Mouse (Mus musculus) lung, postnatal 0 days (tissue): ENCODE results near the gene Fdx1l. TPM values are rescaled to one million over a fixed set of nuclear protein-coding genes. Genes with fewer than 3 reads are reported as not detected.
A peak's percentile ranks its signal among the peaks of the same experiment; 100 is the strongest.

Source experiments
- ATAC-seq: fragments of 200-750 bp; cut with Nextera tagmentation; 2 replicates; pipeline ENCODE4 v1.8.0; 2017; ENCODE audit warnings: moderate library complexity
- DNase-seq: peaks from one replicate; pipeline ENCODE4 v3.0.0-alpha.2; 2016; ENCODE audit warnings: low spot score
- H3K27ac ChIP-seq: fragments of 300-500 bp; sonication (generic); 2 replicates; pipeline ENCODE4 v1.5.1; 2014; ENCODE audit warnings: antibody characterized with exemption, mild to moderate bottlenecking, low read length, mixed read lengths
- H3K27me3 ChIP-seq: fragments of 300-500 bp; sonication (generic); replicated peaks from 2 replicates; pipeline ENCODE4 v1.6.1; 2014; ENCODE audit warnings: low read length, mixed read lengths; ENCODE audit not compliant: insufficient read depth
- H3K36me3 ChIP-seq: fragments of 300-500 bp; sonication (generic); 2 replicates; pipeline ENCODE4 v1.6.1; 2014; ENCODE audit warnings: low read length, mixed read lengths; ENCODE audit not compliant: insufficient read depth
- H3K4me1 ChIP-seq: fragments of 300-500 bp; sonication (generic); 2 replicates; pipeline ENCODE4 v1.6.1; 2014; ENCODE audit warnings: antibody characterized with exemption, low read depth, low read length, mixed read lengths; ENCODE audit not compliant: insufficient read depth
- H3K4me2 ChIP-seq: fragments of 300-500 bp; sonication (generic); replicated peaks from 2 replicates; pipeline ENCODE4 v1.6.1; 2014; ENCODE audit warnings: low read depth, mild to moderate bottlenecking, low read length, moderate library complexity, mixed read lengths
- H3K4me3 ChIP-seq: fragments of 300-500 bp; sonication (generic); 2 replicates; pipeline ENCODE4 v1.5.1; 2014; ENCODE audit warnings: low read depth, low read length
- H3K9ac ChIP-seq: fragments of 300-500 bp; sonication (generic); replicated peaks from 2 replicates; pipeline ENCODE4 v1.6.1; 2014; ENCODE audit warnings: low read depth, mild to moderate bottlenecking
- H3K9me3 ChIP-seq: fragments of 300-500 bp; sonication (generic); 2 replicates; pipeline ENCODE4 v1.6.1; 2016; ENCODE audit warnings: low read length, mixed read lengths
- CTCF ChIP-seq: IDR thresholded peaks from 2 replicates; pipeline ENCODE4 v1.5.1; 2016; ENCODE audit warnings: antibody characterized with exemption, mild to moderate bottlenecking
- EP300 ChIP-seq: IDR thresholded peaks from 2 replicates; pipeline ENCODE4 v1.6.1; 2016; ENCODE audit warnings: antibody characterized with exemption, mild to moderate bottlenecking, control low read depth
- WGBS: fragments of 180-500 bp; shearing (Covaris S2); extraction: QIAGEN DNeasy Blood & Tissue Kit; methylation state at CpG from one replicate; pipeline ENCODE4 v1.1.7; 2014; 5-methylcytosine and 5-hydroxymethylcytosine counted together
- microRNA counts: library from miRNA; unstranded; fragments of <30 nt; microRNA quantifications from one replicate; lab custom pipeline; 2015
- microRNA-seq: library from miRNA; unstranded; fragments of <30 nt; microRNA quantifications from one replicate; pipeline ENCODE4, GENCODE M21; 2016
- polyA plus RNA-seq: library from polyadenylated mRNA; unstranded; fragments of >200 nt; fragmentation: Nextera tagmentation; extraction: Ambion mirVana; gene quantifications from 2 replicates; pipeline ENCODE4 v1.2.1, GENCODE M21; 2015

The Fdx1l gene
- polyA plus RNA-seq, 1 experiment from 2014 or later = 40.9 TPM

- H3K9ac ChIP-seq = no peak overlapping the region
- H3K36me3 ChIP-seq = 0 out of 2 replicates have a peak, but pooled peaks cover 8% of the 10 kb centered on the region
- H3K4me3 ChIP-seq = no peak overlapping the region
- H3K9me3 ChIP-seq = no peaks in the 10 kb centered on the region
- no peak overlapping the region for H3K4me2 ChIP-seq
- peak overlapping the region; percentile 87 for H3K27ac ChIP-seq
- H3K4me1 ChIP-seq = peaks cover 10% of the 10 kb centered on the region
- WGBS = 61% methylated on average over 3 of the region's 3 CpGs
- H3K27me3 ChIP-seq = no peaks in the 10 kb centered on the region
- TF ChIP-seq CTCF = no peak
- peak; percentile 90 for TF ChIP-seq EP300
- ATAC-seq (peak; percentile 30; the same call in 1 of the 2 replicates), DNase-seq (peak; percentile 64)
Observed at GRCm38 (mm10) chr9:21021363-21021762, 52.1 kb downstream of the Fdx1l start.

DNA sequence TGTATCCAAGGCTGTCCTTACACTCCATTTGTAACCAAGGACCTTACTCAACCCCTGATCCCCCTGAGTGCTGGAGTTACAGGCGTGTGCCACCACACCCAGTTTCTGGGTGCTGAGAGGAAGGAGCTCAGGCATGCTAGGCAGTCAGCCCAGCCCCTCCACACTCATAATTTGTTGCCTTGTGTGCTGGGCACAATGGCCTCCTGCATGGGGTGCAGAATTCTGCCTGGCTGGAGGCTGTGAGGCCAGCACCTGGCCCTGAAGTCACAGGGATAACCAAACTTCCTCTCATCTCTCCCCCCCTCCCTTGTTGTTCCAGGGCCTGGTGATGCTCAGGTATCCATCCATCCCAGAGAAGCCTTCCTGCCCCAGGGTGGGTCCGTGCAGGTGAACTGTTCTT is 54.8 kb downstream of the Fdx1l start:
- Histone ChIP-seq H3K9me3 (no peaks in the 10 kb centered on the region), H3K4me3 (no peak overlapping the region), H3K36me3 (0 out of 2 replicates have a peak, but pooled peaks cover 8% of the 10 kb centered on the region), H3K27me3 (no peaks in the 10 kb centered on the region), H3K27ac (0 out of 2 replicates have a peak overlapping the region, but pooled peaks have one; percentile 20), H3K4me1 (peaks cover 23% of the 10 kb centered on the region), H3K9ac (no peak overlapping the region), H3K4me2 (peak overlapping the region; percentile 17; the same call in 1 of the 2 replicates)
- ATAC-seq = 0 out of 2 replicates have a peak, but pooled peaks have one; percentile 12
- TF ChIP-seq CTCF = no peak
- 48% methylated on average over 2 of the region's 2 CpGs for WGBS
- DNase-seq = no peak

MicroRNAs within 50 kb of the gene (microRNA counts, 519-probe panel; counts per million panel counts)
- not detected for microRNA mmu-miR-1900 (lab: Ali Mortazavi, UCI)

Small RNA genes within 50 kb of the gene (microRNA-seq; reads per million reads assigned to microRNA genes)
- gene Mir1900 (not detected), gene Mir7082 (not detected)

Other genes with a start within 250 kb of the Fdx1l start
- 9.3 and 12.3 TPM in 2 replicates for gene A230050P20Rik, start 205.0 kb downstream of the Fdx1l start, polyA plus RNA-seq
- 3.2 and 3.3 TPM in 2 replicates for gene Angptl6, start 193.9 kb downstream of the Fdx1l start, polyA plus RNA-seq
- 20.9 and 22.1 TPM in 2 replicates for gene Ppan, start 185.4 kb downstream of the Fdx1l start, polyA plus RNA-seq
- 174 and 177 TPM in 2 replicates for gene Eif3g, start 175.0 kb downstream of the Fdx1l start, polyA plus RNA-seq
- gene Dnmt1, start 113.7 kb downstream of the Fdx1l start, polyA plus RNA-seq = 14.5 and 15.5 TPM in 2 replicates
- gene S1pr2, start 96.8 kb downstream of the Fdx1l start, polyA plus RNA-seq = 60.8 and 62.3 TPM in 2 replicates
- gene Mrpl4, start 70.9 kb downstream of the Fdx1l start, polyA plus RNA-seq = 112 and 125 TPM in 2 replicates
- gene Icam1, start 57.6 kb downstream of the Fdx1l start, polyA plus RNA-seq = 236 and 352 TPM in 2 replicates
- 3.3 and 3.8 TPM in 2 replicates for gene Icam4, start 44.2 kb downstream of the Fdx1l start, polyA plus RNA-seq
- 0.18 and 0.27 TPM in 2 replicates for gene Icam5, start 41.5 kb downstream of the Fdx1l start, polyA plus RNA-seq
- 0.51 TPM in 1 of 2 replicates, not detected in the other for gene Zglp1, start 6.5 kb downstream of the Fdx1l start, polyA plus RNA-seq
- gene Gm49373, start 518 bp downstream of the Fdx1l start, polyA plus RNA-seq = 0.11 TPM in 1 of 2 replicates, not detected in the other
- gene Gm38431, start 18.4 kb upstream of the Fdx1l start, polyA plus RNA-seq = 0.60 and 0.69 TPM in 2 replicates
- gene Raver1, start 18.4 kb upstream of the Fdx1l start, polyA plus RNA-seq = 15.3 and 16.8 TPM in 2 replicates
- 10.9 and 12.5 TPM in 2 replicates for gene Tyk2, start 57.6 kb upstream of the Fdx1l start, polyA plus RNA-seq
- 165 and 171 TPM in 2 replicates for gene Cdc37, start 76.4 kb upstream of the Fdx1l start, polyA plus RNA-seq
- 3.9 and 4.7 TPM in 2 replicates for gene Pde4a, start 92.1 kb upstream of the Fdx1l start, polyA plus RNA-seq
- 44.7 and 45.9 TPM in 2 replicates for gene Keap1, start 165.7 kb upstream of the Fdx1l start, polyA plus RNA-seq
- 0.12 and 0.13 TPM in 2 replicates for gene S1pr5, start 174.8 kb upstream of the Fdx1l start, polyA plus RNA-seq
- 36.4 and 40.0 TPM in 2 replicates for gene Atg4d, start 191.7 kb upstream of the Fdx1l start, polyA plus RNA-seq
- 8.9 and 11.9 TPM in 2 replicates for gene Kri1, start 214.4 kb upstream of the Fdx1l start, polyA plus RNA-seq
- gene Cdkn2d, start 217.8 kb upstream of the Fdx1l start, polyA plus RNA-seq = 33.9 and 34.9 TPM in 2 replicates
- gene Ap1m2, start 238.7 kb upstream of the Fdx1l start, polyA plus RNA-seq = 35.9 and 36.4 TPM in 2 replicates
- 155 and 165 TPM in 2 replicates for gene Slc44a2, start 247.1 kb upstream of the Fdx1l start, polyA plus RNA-seq